Mouse (Mus musculus) ES-E14 (cell line): ENCODE data around the gene Hist1h2bc. TPM values are rescaled to one million over a fixed set of nuclear protein-coding genes. Genes with fewer than 3 reads are reported as not detected.
"Not testable (repeated sequence)": the region's sequence is repeated elsewhere in the genome, so short reads cannot be mapped to it uniquely, and the experiment has no call there.

ENCODE experiments used
- DNase-seq: peaks from one replicate; pipeline ENCODE4 v3.0.0-alpha.2; 2013; ENCODE audit warnings: low read depth, low spot score
- H3K27ac ChIP-seq: 2 replicates; pipeline ENCODE4 v1.5.1; 2012; ENCODE audit warnings: low read depth, mild to moderate bottlenecking, low read length, moderate library complexity, mixed read lengths; ENCODE audit not compliant: poor library complexity, insufficient read depth, severe bottlenecking
- H3K36me3 ChIP-seq: 2 replicates; pipeline ENCODE4 v1.6.1; 2012; ENCODE audit warnings: mild to moderate bottlenecking, low read length, moderate library complexity, mixed read lengths; ENCODE audit not compliant: control insufficient read depth, poor library complexity, insufficient read depth, severe bottlenecking
- H3K4me1 ChIP-seq, 2 experiments: fragments of 150-350 bp in 1 of 2; sonication (generic) in 1 of 2; 2 replicates each; pipeline ENCODE4 v1.6.1; 2012; ENCODE audit warnings: low read length in 2 of 2, mild to moderate bottlenecking in 1 of 2, mixed read lengths in 1 of 2; ENCODE audit not compliant: control insufficient read depth in 2 of 2, insufficient read depth in 2 of 2, poor library complexity in 1 of 2
- H3K4me3 ChIP-seq, 2 experiments: fragments of 150-350 bp in 1 of 2; sonication (generic) in 1 of 2; 2 replicates each; pipeline ENCODE4 v1.5.1; 2012; ENCODE audit warnings: low read length in 2 of 2, low read depth in 1 of 2, mild to moderate bottlenecking in 1 of 2, mixed read lengths in 1 of 2; ENCODE audit not compliant: insufficient read depth in 1 of 2, poor library complexity in 1 of 2, severe bottlenecking in 1 of 2
- H3K9ac ChIP-seq: 2 replicates; pipeline ENCODE4 v1.6.1; 2012; ENCODE audit warnings: low read depth, mild to moderate bottlenecking, low read length, mixed read lengths; ENCODE audit not compliant: poor library complexity, insufficient read depth, severe bottlenecking
- H3K9me3 ChIP-seq: fragments of 150-350 bp; sonication (generic); 2 replicates; pipeline ENCODE4 v1.6.1; 2012; ENCODE audit warnings: low read depth, mild to moderate bottlenecking, low read length; ENCODE audit not compliant: control insufficient read depth, insufficient read depth
- CHD2 ChIP-seq: IDR thresholded peaks from 2 replicates; pipeline ENCODE4 v1.6.1; 2014; ENCODE audit warnings: mild to moderate bottlenecking, low read depth, low read length, inconsistent platforms
- HCFC1 ChIP-seq: IDR thresholded peaks from 2 replicates; pipeline ENCODE4 v1.6.1; 2012; ENCODE audit warnings: low read length, inconsistent platforms, borderline replicate concordance; ENCODE audit not compliant: insufficient read depth
- MAFK ChIP-seq: IDR thresholded peaks from 2 replicates; pipeline ENCODE4 v1.6.1; 2014; ENCODE audit warnings: mild to moderate bottlenecking, low read depth, low read length, inconsistent platforms; ENCODE audit not compliant: insufficient read depth
- ZC3H11A ChIP-seq: IDR thresholded peaks from 2 replicates; pipeline ENCODE4 v1.6.1; 2012; ENCODE audit warnings: low read depth, mild to moderate bottlenecking, inconsistent platforms, low read length, borderline replicate concordance
- ZNF384 ChIP-seq: IDR thresholded peaks from 2 replicates; pipeline ENCODE4 v1.6.1; 2012; ENCODE audit warnings: low read depth, low read length, inconsistent platforms
- in situ Hi-C, 2 experiments: fragments of 600-800 bp; cut with MboI; formaldehyde crosslinking; loops; one replicate each; pipeline ENCODE4 v1.15.1; 2025; ENCODE audit warnings: low sequenced_read_pairs in 2 of 2, inconsistent platforms in 1 of 2; ENCODE audit not compliant: unreplicated experiment in 2 of 2
- total RNA-seq: library from RNA; depleted of rRNA; stranded (reverse); fragments of 300-350 nt; gene quantifications from 2 replicates; pipeline ENCODE4 v1.2.3, GENCODE M21; 2012

Hist1h2bc gene
- total RNA-seq, 1 experiment: 545 TPM

GRCm38 (mm10) chr13:23682623-23682946 is 1.4 kb upstream of the Hist1h2bc start:
- Histone ChIP-seq H3K9ac (peak overlapping the region; percentile 69), H3K4me3 (peak overlapping the region; percentile 56 to 71), H3K27ac (peak overlapping the region; percentile 34; the same call in 1 of the 2 replicates), H3K9me3 (no peaks in the 10 kb centered on the region), H3K4me1 (peaks cover 0 to 4% of the 10 kb centered on the region in 2 experiments; a peak in 1 of 4 replicates), H3K36me3 (no peaks in the 10 kb centered on the region)
- no peak for TF ChIP-seq CHD2
- no peak for DNase-seq
- in situ Hi-C loops: loop anchor here (5.0 to 25.0 kb wide), 2 partner anchors 50 to 1645 kb away; partner anchors contain the start of genes Hist1h2ag (in 1 of the 2), Hist1h2ah (in 1 of the 2), Hist1h2bj (in 1 of the 2) and Hist1h2bk (in 1 of the 2)

GRCm38 (mm10) chr13:23682947-23683754 is 848 bp upstream of the Hist1h2bc start:
- in situ Hi-C loops: loop anchor here (5.0 to 25.0 kb wide), 2 partner anchors 51 to 1646 kb away; partner anchors contain the start of genes Hist1h2ag (in 1 of the 2), Hist1h2ah (in 1 of the 2), Hist1h2bj (in 1 of the 2) and Hist1h2bk (in 1 of the 2)
- Histone ChIP-seq H3K27ac (peak overlapping the region; percentile 86), H3K4me3 (peak overlapping the region; percentile 56 to 71), H3K9ac (peak overlapping the region; percentile 79)
- not testable (repeated sequence) for H3K36me3 ChIP-seq, H3K9me3 ChIP-seq, H3K4me1 ChIP-seq
- DNase-seq: peak; percentile 17

GRCm38 (mm10) chr13:23684295-23684945 is 421 bp downstream of the Hist1h2bc start:
- H3K4me1 ChIP-seq, H3K36me3 ChIP-seq, H3K9me3 ChIP-seq: not testable (repeated sequence)
- Histone ChIP-seq H3K27ac (peak overlapping the region; percentile 32; the same call in 1 of the 2 replicates), H3K9ac (peak overlapping the region; percentile 22; the same call in 1 of the 2 replicates), H3K4me3 (peak overlapping the region; percentile 45 to 47)
- TF ChIP-seq HCFC1 (0 out of 2 replicates have a peak, but pooled peaks have one; percentile 24), ZNF384 (peak; percentile 96)
- peak; percentile 68 for DNase-seq
- in situ Hi-C loops: loop anchor here (5.0 to 25.0 kb wide), 2 partner anchors 52 to 1647 kb away; partner anchors contain the start of genes Hist1h2ag (in 1 of the 2), Hist1h2ah (in 1 of the 2), Hist1h2bj (in 1 of the 2) and Hist1h2bk (in 1 of the 2)

GRCm38 (mm10) chr13:23685121-23685861 is 1.3 kb downstream of the Hist1h2bc start:
- peak overlapping the region; percentile 5; the same call in 1 of the 2 replicates for H3K9ac ChIP-seq
- peak overlapping the region; percentile 45 to 47 for H3K4me3 ChIP-seq
- peak overlapping the region; percentile 3; the same call in 1 of the 2 replicates for H3K27ac ChIP-seq
- in situ Hi-C loops: loop anchor here in 1 of 2 experiments (25.0 kb wide), 1 partner anchor 1648 kb away; the partner anchor contains the start of genes Hist1h2ag, Hist1h2ah, Hist1h2bj and Hist1h2bk
- no peaks in the 10 kb centered on the region for H3K9me3 ChIP-seq
- peaks cover 0 to 4% of the 10 kb centered on the region in 2 experiments; a peak in 1 of 4 replicates for H3K4me1 ChIP-seq
- TF ChIP-seq ZC3H11A (no peak), ZNF384 (no peak), HCFC1 (no peak), MAFK (no peak), CHD2 (no peak)
- no peaks in the 10 kb centered on the region for H3K36me3 ChIP-seq
- DNase-seq: no peak
